Mouse (Mus musculus): ENCODE measurements at regions not wholly inside any gene's neighbourhood (a gene's known extent, or its start where the extent isn't known, plus 50 kb on each side); places are given as distances from the start of the nearest gene placed in this dataset.

- no peak overlapping the region for H3K27ac ChIP-seq
- H3K4me1 ChIP-seq, result no peaks in the 10 kb centered on the region
- no peaks in the 10 kb centered on the region for H3K9me3 ChIP-seq (replicated peaks)
- ATAC-seq (ENCODE audit: low FRiP score), result no peak
- H3K4me2 ChIP-seq (replicated peaks), result no peak overlapping the region
- no peak overlapping the region for H3K4me3 ChIP-seq
- H3K27me3 ChIP-seq, result no peaks in the 10 kb centered on the region
- H3K36me3 ChIP-seq, result no peaks in the 10 kb centered on the region
- H3K9ac ChIP-seq, result no peak overlapping the region
Measured at GRCm38 (mm10) chr3:60768996-60769395, 233.6 kb upstream of the P2ry1 start.

DNA sequence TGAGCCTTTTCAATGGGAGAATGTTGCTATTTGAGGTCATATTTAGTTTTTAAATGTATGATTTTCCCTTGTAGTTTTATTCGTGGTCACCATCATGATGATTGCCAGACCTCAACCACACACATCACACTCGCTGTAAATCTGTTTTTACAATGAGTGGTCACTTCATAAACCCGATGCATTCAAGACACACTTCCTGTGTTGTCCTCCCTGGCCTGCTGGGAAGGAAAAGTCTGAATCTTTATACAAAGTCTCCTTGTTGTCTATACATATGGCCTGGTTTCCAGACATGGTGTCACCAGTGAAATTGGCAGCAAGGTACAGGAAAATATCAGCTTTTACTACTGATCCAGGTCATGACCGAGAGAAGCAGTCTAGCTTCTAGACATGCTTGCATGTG, 230.7 kb upstream of the P2ry1 start:
- Histone ChIP-seq H3K27ac (no peak overlapping the region), H3K4me3 (no peak overlapping the region), H3K4me1 (no peaks in the 10 kb centered on the region), H3K27me3 (no peaks in the 10 kb centered on the region), H3K36me3 (no peaks in the 10 kb centered on the region), H3K4me2 (replicated peaks) (no peak overlapping the region), H3K9ac (no peak overlapping the region), H3K9me3 (replicated peaks) (no peaks in the 10 kb centered on the region)
- no peak for ATAC-seq (ENCODE audit: low FRiP score)
- 80% methylated on average over 4 of the region's 4 CpGs for WGBS

- H3K27me3 ChIP-seq, result no peaks in the 10 kb centered on the region
- H3K4me1 ChIP-seq, result no peaks in the 10 kb centered on the region
- no peak overlapping the region for H3K4me3 ChIP-seq
- 77% methylated on average over 3 of the region's 3 CpGs for WGBS
- H3K4me2 ChIP-seq (replicated peaks), result no peak overlapping the region
- no peak for ATAC-seq (ENCODE audit: low FRiP score)
- H3K27ac ChIP-seq, result no peak overlapping the region
- no peak overlapping the region for H3K9ac ChIP-seq
- H3K9me3 ChIP-seq (replicated peaks), result no peaks in the 10 kb centered on the region
- no peaks in the 10 kb centered on the region for H3K36me3 ChIP-seq
Measured at GRCm38 (mm10) chr3:60773383-60773782, 229.2 kb upstream of the P2ry1 start.

GRCm38 (mm10) chr3:60785137-60785875, 217.3 kb upstream of the P2ry1 start:
- Histone ChIP-seq H3K4me3 (no peak overlapping the region), H3K27me3 (no peaks in the 10 kb centered on the region), H3K4me1 (0 out of 2 replicates have a peak, but pooled peaks cover 6% of the 10 kb centered on the region), H3K9me3 (replicated peaks) (no peaks in the 10 kb centered on the region), H3K36me3 (no peaks in the 10 kb centered on the region), H3K9ac (no peak overlapping the region), H3K4me2 (replicated peaks) (no peak overlapping the region), H3K27ac (peak overlapping the region; percentile 7; the same call in 1 of the 2 replicates)
- peak; percentile 90 for ATAC-seq (ENCODE audit: low FRiP score)
- WGBS, result 66% methylated on average over 9 of the region's 9 CpGs

- WGBS, result 82% methylated on average over 8 of the region's 8 CpGs
- no peaks in the 10 kb centered on the region for H3K9me3 ChIP-seq (replicated peaks)
- H3K4me1 ChIP-seq, result 0 out of 2 replicates have a peak, but pooled peaks cover 6% of the 10 kb centered on the region
- no peak overlapping the region for H3K9ac ChIP-seq
- H3K4me3 ChIP-seq, result no peak overlapping the region
- no peak overlapping the region for H3K27ac ChIP-seq
- H3K36me3 ChIP-seq, result no peaks in the 10 kb centered on the region
- no peaks in the 10 kb centered on the region for H3K27me3 ChIP-seq
- H3K4me2 ChIP-seq (replicated peaks), result no peak overlapping the region
- no peak for ATAC-seq (ENCODE audit: low FRiP score)
Measured at GRCm38 (mm10) chr3:60787989-60788388, 214.6 kb upstream of the P2ry1 start.

GRCm38 (mm10) chr3:60789441-60789840, 213.2 kb upstream of the P2ry1 start:
- no peak overlapping the region for H3K4me3 ChIP-seq
- no peaks in the 10 kb centered on the region for H3K9me3 ChIP-seq (replicated peaks)
- H3K4me1 ChIP-seq, result 0 out of 2 replicates have a peak, but pooled peaks cover 6% of the 10 kb centered on the region
- no peaks in the 10 kb centered on the region for H3K27me3 ChIP-seq
- 83% methylated on average over 4 of the region's 4 CpGs for WGBS
- no peak overlapping the region for H3K4me2 ChIP-seq (replicated peaks)
- H3K27ac ChIP-seq, result no peak overlapping the region
- no peak overlapping the region for H3K9ac ChIP-seq
- H3K36me3 ChIP-seq, result no peaks in the 10 kb centered on the region
- ATAC-seq (ENCODE audit: low FRiP score), result no peak

- 77% methylated on average over 4 of the region's 4 CpGs for WGBS
- Histone ChIP-seq H3K4me2 (replicated peaks) (no peak overlapping the region), H3K4me1 (no peaks in the 10 kb centered on the region), H3K9me3 (replicated peaks) (no peaks in the 10 kb centered on the region), H3K27me3 (no peaks in the 10 kb centered on the region), H3K36me3 (no peaks in the 10 kb centered on the region), H3K9ac (no peak overlapping the region), H3K27ac (no peak overlapping the region), H3K4me3 (no peak overlapping the region)
- ATAC-seq (ENCODE audit: low FRiP score), result no peak
Measured at GRCm38 (mm10) chr3:60792166-60792565, 210.4 kb upstream of the P2ry1 start.

- H3K36me3 ChIP-seq, result no peaks in the 10 kb centered on the region
- H3K4me2 ChIP-seq (replicated peaks), result no peak overlapping the region
- H3K9me3 ChIP-seq (replicated peaks), result no peaks in the 10 kb centered on the region
- no peaks in the 10 kb centered on the region for H3K4me1 ChIP-seq
- H3K9ac ChIP-seq, result no peak overlapping the region
- 91% methylated on average over 2 of the region's 2 CpGs for WGBS
- no peak for ATAC-seq (ENCODE audit: low FRiP score)
- H3K27me3 ChIP-seq, result no peaks in the 10 kb centered on the region
- no peak overlapping the region for H3K27ac ChIP-seq
- H3K4me3 ChIP-seq, result no peak overlapping the region
Measured at GRCm38 (mm10) chr3:60796207-60796606, 206.4 kb upstream of the P2ry1 start.

DNA sequence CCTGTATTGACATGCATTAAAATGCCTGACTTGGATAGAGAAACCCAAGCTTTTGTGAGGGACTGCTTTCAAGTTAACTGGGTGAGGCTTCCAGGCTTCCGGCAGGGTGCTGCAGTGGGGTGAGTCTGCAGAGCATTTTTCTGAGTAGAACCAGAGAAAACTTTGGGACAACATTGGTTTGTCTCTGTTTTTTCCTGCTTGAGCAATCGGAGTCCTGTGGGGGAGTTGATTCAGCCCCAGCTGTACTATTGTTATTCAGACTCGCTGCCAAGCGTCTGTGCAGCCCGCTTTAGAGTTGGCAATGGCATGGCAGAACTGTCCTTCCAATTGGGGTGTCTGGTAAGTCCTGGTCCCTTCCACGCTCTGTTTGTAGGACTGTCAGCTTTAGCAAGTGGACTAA, 204.8 kb upstream of the P2ry1 start:
- no peaks in the 10 kb centered on the region for H3K36me3 ChIP-seq
- no peaks in the 10 kb centered on the region for H3K27me3 ChIP-seq
- no peak overlapping the region for H3K27ac ChIP-seq
- no peaks in the 10 kb centered on the region for H3K9me3 ChIP-seq (replicated peaks)
- H3K9ac ChIP-seq, result no peak overlapping the region
- WGBS, result 65% methylated on average over 6 of the region's 6 CpGs
- H3K4me1 ChIP-seq, result no peaks in the 10 kb centered on the region
- no peak for ATAC-seq (ENCODE audit: low FRiP score)
- no peak overlapping the region for H3K4me2 ChIP-seq (replicated peaks)
- no peak overlapping the region for H3K4me3 ChIP-seq

DNA sequence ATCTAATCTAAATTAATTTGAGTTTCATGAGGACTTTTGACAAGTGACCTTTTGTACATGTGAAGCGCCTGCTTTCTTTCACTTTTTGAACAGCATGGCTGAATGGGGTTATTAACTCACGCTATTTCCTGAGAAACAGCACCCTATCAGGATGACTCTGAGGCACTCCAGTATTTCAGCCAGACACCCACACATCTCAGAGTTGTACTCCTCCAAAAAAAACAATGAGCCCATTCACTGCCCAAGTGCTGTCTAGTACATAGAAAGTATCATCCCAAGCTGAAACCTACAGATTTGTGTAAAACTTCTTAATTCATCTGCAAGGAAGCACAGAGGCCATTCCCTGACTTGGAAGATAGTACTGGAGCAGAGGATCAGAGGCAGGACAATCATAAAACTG, 204.1 kb upstream of the P2ry1 start:
- Histone ChIP-seq H3K27ac (no peak overlapping the region), H3K4me1 (no peaks in the 10 kb centered on the region), H3K9ac (no peak overlapping the region), H3K27me3 (no peaks in the 10 kb centered on the region), H3K4me3 (no peak overlapping the region), H3K36me3 (no peaks in the 10 kb centered on the region), H3K4me2 (replicated peaks) (no peak overlapping the region), H3K9me3 (replicated peaks) (no peaks in the 10 kb centered on the region)
- no peak for ATAC-seq (ENCODE audit: low FRiP score)
- 87% methylated on average over 2 of the region's 2 CpGs for WGBS

DNA sequence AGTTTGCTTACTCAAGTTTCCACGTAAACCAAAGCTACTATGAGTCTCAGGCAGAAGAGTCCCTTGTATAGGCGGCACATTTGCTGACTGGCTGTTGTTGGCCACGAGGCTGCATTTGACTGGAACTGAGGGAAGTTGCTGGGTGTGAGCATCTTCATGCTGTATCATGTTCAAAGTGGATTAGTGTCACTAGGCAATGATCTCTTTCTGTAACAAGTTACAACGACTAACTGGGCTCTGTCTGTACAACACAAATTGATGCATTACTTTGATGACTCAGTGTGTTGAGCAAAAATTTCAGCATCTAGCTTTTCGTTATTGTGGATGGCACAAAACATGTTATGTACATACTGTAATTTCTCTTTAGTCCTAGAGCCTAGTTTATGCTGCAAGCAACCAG, 203.7 kb upstream of the P2ry1 start:
- Histone ChIP-seq H3K4me1 (no peaks in the 10 kb centered on the region), H3K4me3 (no peak overlapping the region), H3K27ac (no peak overlapping the region), H3K36me3 (no peaks in the 10 kb centered on the region), H3K9me3 (replicated peaks) (no peaks in the 10 kb centered on the region), H3K4me2 (replicated peaks) (no peak overlapping the region), H3K9ac (no peak overlapping the region), H3K27me3 (no peaks in the 10 kb centered on the region)
- 89% methylated on average over 5 of the region's 5 CpGs for WGBS
- no peak for ATAC-seq (ENCODE audit: low FRiP score)

DNA sequence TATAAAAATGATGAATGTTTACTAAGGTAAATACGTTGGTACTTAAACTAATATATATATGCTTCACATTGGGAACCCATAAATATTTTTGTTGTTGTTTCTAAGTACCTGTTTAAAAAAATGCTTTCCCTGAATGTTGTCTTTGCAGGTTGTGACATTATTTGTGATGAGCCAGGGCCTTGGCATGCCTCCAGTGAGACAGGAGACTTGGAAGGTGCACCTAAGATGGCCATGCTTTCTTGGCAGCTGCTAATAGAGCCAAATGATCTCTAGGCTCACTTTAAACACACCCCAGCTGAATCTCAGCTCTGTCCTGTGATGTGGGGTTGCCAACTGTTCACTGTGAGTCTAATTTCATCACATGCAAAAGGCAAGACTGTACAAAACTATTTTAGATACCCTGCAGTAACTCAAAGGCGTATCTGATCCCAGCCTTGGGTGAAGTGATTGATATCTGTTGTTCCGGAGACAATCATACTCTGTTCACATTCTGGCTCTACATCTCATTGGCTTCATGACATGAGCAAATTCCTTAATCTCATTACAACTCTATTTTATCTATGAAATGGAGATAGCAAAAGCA, 197.8 kb upstream of the P2ry1 start:
- Histone ChIP-seq H3K9me3 (replicated peaks) (no peaks in the 10 kb centered on the region), H3K4me3 (no peak overlapping the region), H3K27me3 (no peaks in the 10 kb centered on the region), H3K4me1 (no peaks in the 10 kb centered on the region), H3K4me2 (replicated peaks) (no peak overlapping the region), H3K9ac (no peak overlapping the region), H3K27ac (no peak overlapping the region), H3K36me3 (no peaks in the 10 kb centered on the region)
- 89% methylated on average over 3 of the region's 3 CpGs for WGBS
- ATAC-seq (ENCODE audit: low FRiP score), result no peak

DNA sequence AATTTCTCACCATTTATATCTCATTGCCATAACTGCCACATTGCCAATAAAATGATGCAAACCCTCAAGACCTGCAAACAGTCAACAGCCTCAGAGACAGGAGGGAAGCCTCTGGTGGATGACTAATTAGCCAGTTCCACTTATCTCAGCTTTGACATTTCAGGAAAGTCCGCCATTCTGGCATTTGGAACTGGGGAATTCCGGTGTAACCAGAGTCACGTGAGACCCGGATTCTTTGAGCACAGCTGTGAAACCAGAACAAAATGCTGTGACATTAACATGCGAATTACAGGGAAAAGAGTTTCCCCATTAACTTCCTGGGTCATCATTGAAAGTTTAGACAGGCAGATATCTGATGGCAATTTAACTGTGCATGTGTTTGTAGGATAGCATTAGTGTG, 190.7 kb upstream of the P2ry1 start:
- no peak overlapping the region for H3K4me3 ChIP-seq
- no peaks in the 10 kb centered on the region for H3K27me3 ChIP-seq
- ATAC-seq (ENCODE audit: low FRiP score), result no peak
- 57% methylated on average over 5 of the region's 5 CpGs for WGBS
- no peaks in the 10 kb centered on the region for H3K4me1 ChIP-seq
- H3K4me2 ChIP-seq (replicated peaks), result no peak overlapping the region
- H3K36me3 ChIP-seq, result no peaks in the 10 kb centered on the region
- no peaks in the 10 kb centered on the region for H3K9me3 ChIP-seq (replicated peaks)
- H3K27ac ChIP-seq, result no peak overlapping the region
- no peak overlapping the region for H3K9ac ChIP-seq

All from hindbrain, embryonic 12.5 days (tissue).